In the genomic region with DNA sequence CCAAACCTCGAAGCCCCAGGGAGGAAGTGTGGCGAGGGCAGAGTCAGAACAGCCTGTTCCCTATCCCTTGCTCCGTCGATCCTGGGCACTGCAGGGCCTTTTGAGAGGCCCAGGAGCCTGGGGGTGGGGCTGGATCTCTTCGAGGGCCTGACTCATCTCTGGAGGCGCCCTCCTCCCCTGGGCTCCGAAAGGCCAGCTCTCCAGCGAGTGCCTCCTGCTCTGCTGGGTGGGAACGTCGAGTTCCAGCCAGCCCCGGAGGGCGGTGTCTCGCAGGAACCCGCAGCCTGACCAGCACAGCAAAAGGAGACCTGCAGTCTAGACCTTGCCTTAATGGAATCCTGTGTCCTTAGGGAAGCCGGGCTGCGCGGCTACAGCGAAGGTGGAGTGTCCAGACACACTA, we compare ENCODE assay signal across 8 mouse cellular contexts. TPM values are rescaled to one million over a fixed set of nuclear protein-coding genes. Genes with fewer than 3 reads are reported as not detected.
DNase-seq lines count a peak whose midpoint lies in the region; ATAC-seq and TF ChIP-seq lines count a peak whose summit lies in the region.

No protein-coding gene starts in this region.

- H3K27ac ChIP-seq in embryonic fibroblast, embryonic 13.5 days (ENCODE audit: insufficient read depth, low read length) = peak overlapping the region; percentile 75

- TF ChIP-seq CTCF in embryonic fibroblast, embryonic 13.5 days (IDR thresholded peaks at IDR 0.05; ENCODE audit: borderline replicate concordance, insufficient read depth, low read length) = no peak

- intact Hi-C loops in heart, postnatal 25 days (cut with DNase I) = no loop called here

- no peak overlapping the region for H3K4me3 ChIP-seq in embryonic fibroblast, embryonic 13.5 days (ENCODE audit: insufficient read depth, low read length)

- H3K4me1 ChIP-seq in embryonic fibroblast, embryonic 13.5 days (ENCODE audit: control insufficient read depth, insufficient read depth, low read length) = no peaks in the 10 kb centered on the region

- ATAC-seq in monocyte, adult 5-6 weeks (replicated peaks; ENCODE audit: insufficient number of reproducible peaks, low FRiP score, low TSS enrichment, poor library complexity, severe bottlenecking) = no peak

- TF ChIP-seq POLR2A in embryonic fibroblast, embryonic 13.5 days (IDR thresholded peaks at IDR 0.05; ENCODE audit: low read depth, low read length) = peak; percentile 45

- DNase-seq in ovary, postnatal 36 days (ENCODE audit: low spot score) = peak; percentile 67
- no peak for DNase-seq in ovary, postnatal 10 days (ENCODE audit: low spot score)
- DNase-seq in heart, postnatal 25 days (ENCODE audit: low spot score) = peak; percentile 88
- DNase-seq in liver = peak; percentile 46
- peak; percentile 60 for DNase-seq in urinary bladder, adult 2 months (ENCODE audit: low spot score)
- no peak for DNase-seq in cerebellum, postnatal 4 days (ENCODE audit: low spot score in 2 of 2)

RNA-seq across cellular contexts. Expression of gene 1700001O22Rik, which starts 50.2 kb away (rescaled TPM):
- not detected in 2 replicates for polyA plus RNA-seq in embryonic fibroblast, embryonic 13.5 days (2011; ENCODE audit: insufficient read length, low read depth, missing spikeins)
- under 1 TPM; 0.26 to 0.70 TPM for total RNA-seq in heart, postnatal 25 days (2021)
- 1.5 TPM in 2 replicates for polyA plus RNA-seq in urinary bladder, adult 2 months (2012; rRNA removed)
- total RNA-seq in monocyte, adult 5-6 weeks (2017) = 0.68 TPM in 1 of 3 replicates, not detected in the others

RNA-seq across cellular contexts. Expression of gene Ntmt1, which starts 54.4 kb away (rescaled TPM):
- polyA plus RNA-seq in embryonic fibroblast, embryonic 13.5 days (2011; ENCODE audit: insufficient read length, low read depth, missing spikeins) = 25.6 and 30.3 TPM in 2 replicates
- 10 to 100 TPM; 30.6 to 31.1 TPM for total RNA-seq in heart, postnatal 25 days (2021)
- polyA plus RNA-seq in urinary bladder, adult 2 months (2012; rRNA removed) = 32.8 and 44.1 TPM in 2 replicates
- 7.1 to 15.9 TPM (median 9.9 TPM) in 3 replicates for total RNA-seq in monocyte, adult 5-6 weeks (2017)

Comparison
In these comparisons a context has a peak if more than half of its experiments do, and no peak if none do; other contexts are left out.
1. DNase-seq: peak in ovary, postnatal 36 days (single experiment), heart, postnatal 25 days (single experiment), liver (single experiment) and urinary bladder, adult 2 months (single experiment); none in ovary, postnatal 10 days (single experiment) and cerebellum, postnatal 4 days (0 of 2).